Mouse (Mus musculus): ENCODE measurements at regions not wholly inside any gene's neighbourhood (a gene's known extent, or its start where the extent isn't known, plus 50 kb on each side); places are given as distances from the start of the nearest gene placed in this dataset.

GRCm38 (mm10) chr13:52188605-52189003 lies 342.1 kb downstream of the Gadd45g start:
- Histone ChIP-seq H3K4me1 (ENCODE audit: control insufficient read depth, insufficient read depth, low read length) (peaks cover 12% of the 10 kb centered on the region), H3K9ac (ENCODE audit: low read depth, poor library complexity, severe bottlenecking) (no peak overlapping the region), H3K9me3 (replicated peaks; ENCODE audit: control insufficient read depth, insufficient read depth, low read length, poor library complexity, severe bottlenecking) (no peaks in the 10 kb centered on the region), H3K27ac (ENCODE audit: insufficient read depth, low read length) (no peak overlapping the region), H3K36me3 (ENCODE audit: control insufficient read depth, insufficient read depth, low read length, poor library complexity, severe bottlenecking) (no peaks in the 10 kb centered on the region), H3K27me3 (ENCODE audit: control insufficient read depth, insufficient read depth, low read length, poor library complexity, severe bottlenecking) (no peaks in the 10 kb centered on the region), H3K4me3 (ENCODE audit: low read depth, low read length) (no peak overlapping the region)
- no peak for TF ChIP-seq CTCF (IDR thresholded peaks at IDR 0.05; ENCODE audit: low read depth, low read length)
- no peak for TF ChIP-seq EP300 (IDR thresholded peaks at IDR 0.05; ENCODE audit: insufficient read depth, low read depth, low read length)
- no peak for TF ChIP-seq POLR2A (IDR thresholded peaks at IDR 0.05; ENCODE audit: insufficient read depth, low read length)

GRCm38 (mm10) chr13:52189382-52189923 lies 341.6 kb downstream of the Diras2 start:
- TF ChIP-seq POLR2A (IDR thresholded peaks at IDR 0.05; ENCODE audit: insufficient read depth, low read length) (no peak), CTCF (IDR thresholded peaks at IDR 0.05; ENCODE audit: low read depth, low read length) (no peak), EP300 (IDR thresholded peaks at IDR 0.05; ENCODE audit: insufficient read depth, low read depth, low read length) (peak; percentile 58; the same call in 1 of the 2 replicates)
- Histone ChIP-seq H3K9me3 (replicated peaks; ENCODE audit: control insufficient read depth, insufficient read depth, low read length, poor library complexity, severe bottlenecking) (no peaks in the 10 kb centered on the region), H3K27me3 (ENCODE audit: control insufficient read depth, insufficient read depth, low read length, poor library complexity, severe bottlenecking) (no peaks in the 10 kb centered on the region), H3K9ac (ENCODE audit: low read depth, poor library complexity, severe bottlenecking) (no peak overlapping the region), H3K27ac (ENCODE audit: insufficient read depth, low read length) (peak overlapping the region; percentile 48; the same call in 1 of the 2 replicates), H3K36me3 (ENCODE audit: control insufficient read depth, insufficient read depth, low read length, poor library complexity, severe bottlenecking) (no peaks in the 10 kb centered on the region), H3K4me1 (ENCODE audit: control insufficient read depth, insufficient read depth, low read length) (peaks cover 12% of the 10 kb centered on the region), H3K4me3 (ENCODE audit: low read depth, low read length) (no peak overlapping the region)

GRCm38 (mm10) chr13:52190256-52190655 lies 340.8 kb downstream of the Diras2 start:
- H3K9ac ChIP-seq (ENCODE audit: low read depth, poor library complexity, severe bottlenecking) = no peak overlapping the region
- peaks cover 12% of the 10 kb centered on the region for H3K4me1 ChIP-seq (ENCODE audit: control insufficient read depth, insufficient read depth, low read length)
- TF ChIP-seq POLR2A (IDR thresholded peaks at IDR 0.05; ENCODE audit: insufficient read depth, low read length) (no peak), CTCF (IDR thresholded peaks at IDR 0.05; ENCODE audit: low read depth, low read length) (no peak), EP300 (IDR thresholded peaks at IDR 0.05; ENCODE audit: insufficient read depth, low read depth, low read length) (no peak)
- H3K27ac ChIP-seq (ENCODE audit: insufficient read depth, low read length) = no peak overlapping the region; the same call in 1 of the 2 replicates
- H3K4me3 ChIP-seq (ENCODE audit: low read depth, low read length) = no peak overlapping the region
- H3K9me3 ChIP-seq (replicated peaks; ENCODE audit: control insufficient read depth, insufficient read depth, low read length, poor library complexity, severe bottlenecking) = no peaks in the 10 kb centered on the region
- no peaks in the 10 kb centered on the region for H3K36me3 ChIP-seq (ENCODE audit: control insufficient read depth, insufficient read depth, low read length, poor library complexity, severe bottlenecking)
- no peaks in the 10 kb centered on the region for H3K27me3 ChIP-seq (ENCODE audit: control insufficient read depth, insufficient read depth, low read length, poor library complexity, severe bottlenecking)

GRCm38 (mm10) chr13:52190848-52191590 lies 340.1 kb downstream of the Diras2 start:
- H3K4me1 ChIP-seq (ENCODE audit: control insufficient read depth, insufficient read depth, low read length) = peaks cover 12% of the 10 kb centered on the region
- H3K9me3 ChIP-seq (replicated peaks; ENCODE audit: control insufficient read depth, insufficient read depth, low read length, poor library complexity, severe bottlenecking) = no peaks in the 10 kb centered on the region
- no peak overlapping the region for H3K27ac ChIP-seq (ENCODE audit: insufficient read depth, low read length)
- no peak overlapping the region for H3K9ac ChIP-seq (ENCODE audit: low read depth, poor library complexity, severe bottlenecking)
- TF ChIP-seq EP300 (IDR thresholded peaks at IDR 0.05; ENCODE audit: insufficient read depth, low read depth, low read length) (0 out of 2 replicates have a peak, but pooled peaks have one; percentile 40), POLR2A (IDR thresholded peaks at IDR 0.05; ENCODE audit: insufficient read depth, low read length) (no peak), CTCF (IDR thresholded peaks at IDR 0.05; ENCODE audit: low read depth, low read length) (no peak)
- no peaks in the 10 kb centered on the region for H3K27me3 ChIP-seq (ENCODE audit: control insufficient read depth, insufficient read depth, low read length, poor library complexity, severe bottlenecking)
- no peaks in the 10 kb centered on the region for H3K36me3 ChIP-seq (ENCODE audit: control insufficient read depth, insufficient read depth, low read length, poor library complexity, severe bottlenecking)
- H3K4me3 ChIP-seq (ENCODE audit: low read depth, low read length) = no peak overlapping the region

- Histone ChIP-seq H3K4me1 (ENCODE audit: control insufficient read depth, insufficient read depth, low read length) (no peaks in the 10 kb centered on the region), H3K4me3 (ENCODE audit: low read depth, low read length) (no peak overlapping the region), H3K27me3 (ENCODE audit: control insufficient read depth, insufficient read depth, low read length, poor library complexity, severe bottlenecking) (no peaks in the 10 kb centered on the region), H3K9me3 (replicated peaks; ENCODE audit: control insufficient read depth, insufficient read depth, low read length, poor library complexity, severe bottlenecking) (no peaks in the 10 kb centered on the region), H3K9ac (ENCODE audit: low read depth, poor library complexity, severe bottlenecking) (no peak overlapping the region), H3K36me3 (ENCODE audit: control insufficient read depth, insufficient read depth, low read length, poor library complexity, severe bottlenecking) (no peaks in the 10 kb centered on the region), H3K27ac (ENCODE audit: insufficient read depth, low read length) (no peak overlapping the region)
- no peak for TF ChIP-seq EP300 (IDR thresholded peaks at IDR 0.05; ENCODE audit: insufficient read depth, low read depth, low read length)
- TF ChIP-seq CTCF (IDR thresholded peaks at IDR 0.05; ENCODE audit: low read depth, low read length) = no peak
- no peak for TF ChIP-seq POLR2A (IDR thresholded peaks at IDR 0.05; ENCODE audit: insufficient read depth, low read length)
Observed at GRCm38 (mm10) chr13:52196917-52197316, 334.2 kb downstream of the Diras2 start.

All from ES-Bruce4 (cell line).